Mouse (Mus musculus) mature B cell (primary cell): ENCODE measurements around the gene Zfp143.

ENCODE experiments used
- in situ Hi-C: fragments of 300-500 bp; cut with MboI; formaldehyde crosslinking; loops from 2 replicates; pipeline ENCODE4 v1.14.3; 2019

Zfp143 gene

GRCm38 (mm10) chr7:110133988-110134387 is 73.0 kb downstream of the Zfp143 start:
- in situ Hi-C loops: no loop called here

- in situ Hi-C loops: no loop called here
Measured at GRCm38 (mm10) chr7:110138538-110138937, 77.5 kb downstream of the Zfp143 start.

GRCm38 (mm10) chr7:110143863-110144262 is 82.8 kb downstream of the Zfp143 start:
- in situ Hi-C loops: no loop called here
